Mouse (Mus musculus) cerebellum, adult 2 months (tissue): ENCODE data around the gene Chd3.

Source experiments
- CTCF ChIP-seq: fragments of 200-500 bp; IDR thresholded peaks from 2 replicates; pipeline ENCODE4 v1.5.1; 2011; ENCODE audit warnings: low read depth, mild to moderate bottlenecking, control low read depth, low read length, moderate library complexity, borderline replicate concordance; ENCODE audit not compliant: insufficient read depth
- POLR2A ChIP-seq: fragments of 200-500 bp; IDR thresholded peaks from 2 replicates; pipeline ENCODE4 v1.6.1; 2011; ENCODE audit warnings: low read length, control low read depth, borderline replicate concordance; ENCODE audit not compliant: insufficient read depth

GRCm38 (mm10) chr11:69377766-69378165 lies 8.6 kb upstream of the Chd3 start:
- TF ChIP-seq CTCF, result no peak
- no peak for TF ChIP-seq POLR2A
